Mouse (Mus musculus) midbrain, embryonic 15.5 days (tissue): ENCODE data around the gene Cd300lf. TPM values are rescaled to one million over a fixed set of nuclear protein-coding genes. Genes with fewer than 3 reads are reported as not detected.

ENCODE experiments used
- ATAC-seq: fragments of 200-750 bp; cut with Nextera tagmentation; replicated peaks from 2 replicates; pipeline ENCODE4 v1.8.0; 2017; ENCODE audit warnings: moderate TSS enrichment
- H3K27ac ChIP-seq: fragments of 300-500 bp; sonication (generic); 2 replicates; pipeline ENCODE4 v1.5.1; 2015; ENCODE audit warnings: mild to moderate bottlenecking, inconsistent platforms
- H3K27me3 ChIP-seq: fragments of 300-500 bp; sonication (generic); replicated peaks from 2 replicates; pipeline ENCODE4 v1.6.1; 2015; ENCODE audit warnings: inconsistent platforms
- H3K36me3 ChIP-seq: fragments of 300-500 bp; sonication (generic); replicated peaks from 2 replicates; pipeline ENCODE4 v1.6.1; 2015; ENCODE audit warnings: inconsistent platforms
- H3K4me1 ChIP-seq: fragments of 300-500 bp; sonication (generic); 2 replicates; pipeline ENCODE4 v1.6.1; 2015; ENCODE audit warnings: inconsistent platforms
- H3K4me2 ChIP-seq: fragments of 300-500 bp; sonication (generic); 2 replicates; pipeline ENCODE4 v1.6.1; 2015; ENCODE audit warnings: inconsistent platforms, mild to moderate bottlenecking, moderate library complexity
- H3K4me3 ChIP-seq: fragments of 300-500 bp; sonication (generic); 2 replicates; pipeline ENCODE4 v1.5.1; 2015; ENCODE audit warnings: mild to moderate bottlenecking, inconsistent platforms
- H3K9ac ChIP-seq: fragments of 300-500 bp; sonication (generic); 2 replicates; pipeline ENCODE4 v1.6.1; 2015; ENCODE audit warnings: mild to moderate bottlenecking, inconsistent platforms
- H3K9me3 ChIP-seq: fragments of 300-500 bp; sonication (generic); 2 replicates; pipeline ENCODE4 v1.6.1; 2016; ENCODE audit warnings: inconsistent platforms
- WGBS: fragments of 180-500 bp; shearing (Covaris S2); methylation state at CpG from one replicate; pipeline ENCODE4 v1.1.7; 2015; ENCODE audit warnings: mixed read lengths; 5-methylcytosine and 5-hydroxymethylcytosine counted together
- polyA plus RNA-seq: library from polyadenylated mRNA; unstranded; fragments of >200 nt; fragmentation: Nextera tagmentation; extraction: Ambion mirVana; gene quantifications from 2 replicates; pipeline ENCODE4 v1.2.1, GENCODE M21; 2015

Gene Cd300lf
- polyA plus RNA-seq, 1 experiment from 2014 or later, result 0.27 TPM

- no peak overlapping the region for H3K4me2 ChIP-seq
- no peak for ATAC-seq
- H3K9me3 ChIP-seq, result no peaks in the 10 kb centered on the region
- H3K27ac ChIP-seq, result no peak overlapping the region
- WGBS, result 82% methylated on average over 8 of the region's 8 CpGs
- H3K36me3 ChIP-seq, result no peaks in the 10 kb centered on the region
- H3K4me3 ChIP-seq, result no peak overlapping the region
- peaks cover 32% of the 10 kb centered on the region for H3K27me3 ChIP-seq
- H3K4me1 ChIP-seq, result peaks cover 29% of the 10 kb centered on the region
- no peak overlapping the region for H3K9ac ChIP-seq
Measured at GRCm38 (mm10) chr11:115167631-115168249, 33.9 kb upstream of the Cd300lf start.

DNA sequence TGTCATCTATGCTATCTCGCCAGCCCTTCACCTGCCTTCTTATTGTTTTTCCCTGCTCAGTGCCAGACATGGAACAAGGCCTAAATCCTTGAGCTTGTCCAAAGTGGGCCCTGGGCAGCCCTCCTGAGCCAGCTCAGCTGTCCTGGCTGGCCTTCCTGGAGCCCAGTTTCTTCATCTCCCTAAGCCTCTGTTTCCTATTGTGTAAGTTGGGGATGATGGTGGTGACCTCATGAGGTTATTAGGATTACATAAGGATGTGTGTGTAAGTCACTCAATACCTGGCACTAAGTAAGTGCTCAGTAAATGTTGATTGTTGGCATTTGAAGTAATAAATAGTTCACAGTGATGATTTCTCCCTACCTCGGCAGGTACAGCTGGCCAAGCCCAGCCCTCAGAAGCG lies 33.0 kb upstream of the Cd300lf start:
- ATAC-seq, result no peak
- Histone ChIP-seq H3K4me3 (no peak overlapping the region), H3K9me3 (no peaks in the 10 kb centered on the region), H3K36me3 (no peaks in the 10 kb centered on the region), H3K27ac (no peak overlapping the region), H3K9ac (no peak overlapping the region), H3K4me1 (peaks cover 27% of the 10 kb centered on the region), H3K27me3 (peaks cover 42% of the 10 kb centered on the region), H3K4me2 (no peak overlapping the region)
- 94% methylated on average over 3 of the region's 3 CpGs for WGBS

- Histone ChIP-seq H3K9me3 (no peaks in the 10 kb centered on the region), H3K27me3 (peaks cover 51% of the 10 kb centered on the region), H3K36me3 (no peaks in the 10 kb centered on the region), H3K27ac (no peak overlapping the region), H3K4me2 (peak overlapping the region; percentile 67), H3K4me3 (peak overlapping the region; percentile 50), H3K4me1 (peaks cover 27% of the 10 kb centered on the region), H3K9ac (peak overlapping the region; percentile 44; the same call in 1 of the 2 replicates)
- no peak for ATAC-seq
- 0% methylated on average over 9 of the region's 9 CpGs for WGBS
Measured at GRCm38 (mm10) chr11:115164976-115165374, 31.2 kb upstream of the Cd300lf start.

DNA sequence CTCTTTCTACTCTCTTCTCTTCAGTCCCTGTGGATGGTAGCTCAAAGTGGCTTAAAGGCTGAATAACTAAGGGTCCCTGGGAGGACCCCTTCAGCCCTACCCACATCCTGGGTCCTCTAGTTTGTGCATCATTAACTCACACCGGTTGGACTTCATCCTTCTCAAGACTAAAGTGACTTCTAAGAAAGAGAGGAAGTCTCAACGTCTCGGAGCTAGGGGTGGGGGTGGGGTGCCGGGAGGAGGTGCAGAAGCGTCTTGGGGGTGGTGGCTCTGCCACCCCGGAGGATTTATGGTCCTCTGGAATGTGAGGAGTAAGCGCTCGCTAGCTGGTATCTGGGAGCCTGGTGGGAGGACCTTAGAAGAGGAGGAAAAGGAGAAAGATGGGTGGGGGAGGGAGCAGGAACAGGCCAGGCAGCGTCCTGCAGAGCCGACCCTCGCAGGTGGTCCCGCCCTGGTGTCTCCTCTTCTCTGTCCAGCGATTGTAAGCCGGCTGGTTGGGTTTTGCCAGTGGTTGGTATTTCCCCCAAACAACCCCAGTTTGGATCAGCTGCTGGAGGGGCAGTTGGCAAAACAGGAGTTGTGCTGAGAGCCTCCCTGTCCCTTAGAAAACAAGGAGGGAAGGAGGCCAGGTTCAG lies 30.7 kb upstream of the Cd300lf start:
- ATAC-seq, result no peak
- no peaks in the 10 kb centered on the region for H3K36me3 ChIP-seq
- no peaks in the 10 kb centered on the region for H3K9me3 ChIP-seq
- peak overlapping the region; percentile 44; the same call in 1 of the 2 replicates for H3K9ac ChIP-seq
- H3K4me2 ChIP-seq, result peak overlapping the region; percentile 67
- H3K4me1 ChIP-seq, result peaks cover 27% of the 10 kb centered on the region
- peak overlapping the region; percentile 50 for H3K4me3 ChIP-seq
- 1% methylated on average over 14 of the region's 14 CpGs for WGBS
- peaks cover 51% of the 10 kb centered on the region for H3K27me3 ChIP-seq
- no peak overlapping the region for H3K27ac ChIP-seq

- H3K36me3 ChIP-seq, result no peaks in the 10 kb centered on the region
- peaks cover 27% of the 10 kb centered on the region for H3K4me1 ChIP-seq
- under 1% methylated on average over 47 of the region's 47 CpGs for WGBS
- H3K9ac ChIP-seq, result peak overlapping the region; percentile 44
- H3K4me2 ChIP-seq, result peak overlapping the region; percentile 67
- H3K9me3 ChIP-seq, result no peaks in the 10 kb centered on the region
- ATAC-seq, result peak; percentile 47
- H3K27ac ChIP-seq, result peak overlapping the region; percentile 36; the same call in 1 of the 2 replicates
- H3K4me3 ChIP-seq, result peak overlapping the region; percentile 50
- peaks cover 51% of the 10 kb centered on the region for H3K27me3 ChIP-seq
Measured at GRCm38 (mm10) chr11:115163568-115164150, 29.9 kb upstream of the Cd300lf start.

DNA sequence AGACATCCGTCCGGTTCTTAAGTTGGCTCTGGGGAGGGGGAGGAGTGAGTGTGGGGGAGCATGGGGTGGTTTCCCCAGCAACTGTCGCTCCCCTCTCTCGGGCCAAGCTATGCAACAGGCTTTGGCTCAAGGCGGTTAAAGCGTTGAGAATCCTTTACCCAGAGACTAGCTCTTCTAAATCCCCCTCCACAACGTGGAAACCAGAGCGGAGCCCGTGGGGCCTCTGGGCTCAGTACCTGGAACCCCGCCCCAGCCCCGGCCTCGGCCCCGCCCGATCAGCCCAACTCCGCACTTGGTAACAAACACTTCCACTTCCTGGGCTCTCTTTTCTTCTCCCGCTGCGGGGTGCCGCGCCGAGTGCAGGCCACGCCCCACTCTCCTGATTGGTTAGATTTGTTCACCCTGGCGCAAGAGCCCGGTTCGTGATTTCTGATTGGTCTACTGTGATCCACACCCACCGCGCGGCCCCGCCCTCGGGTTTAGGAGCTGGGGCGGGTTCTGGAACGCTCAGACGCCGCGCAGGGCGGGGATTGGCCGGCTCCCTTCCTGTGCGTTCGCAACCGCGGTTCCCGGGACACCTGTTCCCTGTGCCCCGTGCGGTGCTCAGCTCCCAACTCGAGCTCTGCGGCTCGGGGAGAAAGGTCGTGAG lies 29.2 kb upstream of the Cd300lf start, which contains the start of gene Slc9a3r1:
Gene Slc9a3r1, plus strand, starts transcription at position 510 of the 649 bp plus-strand sequence.
- no peaks in the 10 kb centered on the region for H3K9me3 ChIP-seq
- peaks cover 28% of the 10 kb centered on the region for H3K4me1 ChIP-seq
- H3K4me2 ChIP-seq, result peak within 1 kb of the TSS; percentile 67
- WGBS, result under 1% methylated on average over 47 of the region's 47 CpGs
- peak within 1 kb of the TSS; percentile 36; the same call in 1 of the 2 replicates for H3K27ac ChIP-seq
- peak within 1 kb of the TSS; percentile 50 for H3K4me3 ChIP-seq
- peaks cover 51% of the 10 kb centered on the region for H3K27me3 ChIP-seq
- peak; percentile 92 for ATAC-seq
- no peaks in the 10 kb centered on the region for H3K36me3 ChIP-seq
- peak within 1 kb of the TSS; percentile 44 for H3K9ac ChIP-seq

DNA sequence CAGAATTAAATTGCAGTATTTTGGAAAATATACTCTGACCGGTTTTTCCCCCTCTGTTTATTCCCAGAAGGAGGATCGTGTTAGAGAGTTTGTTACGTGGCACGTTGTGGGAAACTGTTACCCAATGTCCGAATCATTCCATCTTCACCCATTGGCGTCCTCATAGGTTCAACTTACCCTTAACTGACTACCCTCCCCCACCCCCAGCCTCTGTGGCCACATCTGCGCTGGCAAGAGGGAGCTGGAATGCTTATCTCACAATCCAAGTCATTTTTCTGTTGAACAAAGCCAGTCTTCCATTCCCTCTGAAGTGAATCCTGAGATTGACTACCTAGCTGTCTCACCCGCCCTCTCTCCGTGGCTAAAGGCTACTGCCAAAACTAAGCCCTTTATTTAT lies 28.4 kb upstream of the Cd300lf start:
- Histone ChIP-seq H3K4me1 (peaks cover 29% of the 10 kb centered on the region), H3K9me3 (no peaks in the 10 kb centered on the region), H3K27me3 (peaks cover 51% of the 10 kb centered on the region), H3K36me3 (no peaks in the 10 kb centered on the region), H3K9ac (no peak overlapping the region), H3K27ac (no peak overlapping the region), H3K4me2 (peak overlapping the region; percentile 67; the same call in 1 of the 2 replicates), H3K4me3 (no peak overlapping the region)
- WGBS, result 25% methylated on average over 9 of the region's 9 CpGs
- ATAC-seq, result no peak

- 67% methylated on average over 9 of the region's 9 CpGs for WGBS
- ATAC-seq, result no peak
- H3K4me2 ChIP-seq, result no peak overlapping the region
- peaks cover 53% of the 10 kb centered on the region for H3K27me3 ChIP-seq
- peaks cover 29% of the 10 kb centered on the region for H3K4me1 ChIP-seq
- no peak overlapping the region for H3K27ac ChIP-seq
- no peaks in the 10 kb centered on the region for H3K9me3 ChIP-seq
- no peak overlapping the region for H3K4me3 ChIP-seq
- no peak overlapping the region for H3K9ac ChIP-seq
- no peaks in the 10 kb centered on the region for H3K36me3 ChIP-seq
Measured at GRCm38 (mm10) chr11:115161578-115162204, 27.9 kb upstream of the Cd300lf start.

- Histone ChIP-seq H3K4me1 (peaks cover 29% of the 10 kb centered on the region), H3K36me3 (no peaks in the 10 kb centered on the region), H3K27me3 (peaks cover 56% of the 10 kb centered on the region), H3K27ac (no peak overlapping the region), H3K9me3 (no peaks in the 10 kb centered on the region), H3K4me2 (no peak overlapping the region), H3K9ac (no peak overlapping the region), H3K4me3 (no peak overlapping the region)
- ATAC-seq, result no peak
- WGBS, result 31% methylated on average over 10 of the region's 10 CpGs
Measured at GRCm38 (mm10) chr11:115160883-115161577, 27.2 kb upstream of the Cd300lf start.

- no peak overlapping the region for H3K4me2 ChIP-seq
- H3K27ac ChIP-seq, result no peak overlapping the region
- no peak for ATAC-seq
- H3K36me3 ChIP-seq, result no peaks in the 10 kb centered on the region
- H3K4me3 ChIP-seq, result no peak overlapping the region
- peaks cover 29% of the 10 kb centered on the region for H3K4me1 ChIP-seq
- 43% methylated on average over 11 of the region's 11 CpGs for WGBS
- H3K9ac ChIP-seq, result no peak overlapping the region
- H3K9me3 ChIP-seq, result no peaks in the 10 kb centered on the region
- peaks cover 57% of the 10 kb centered on the region for H3K27me3 ChIP-seq
Measured at GRCm38 (mm10) chr11:115160016-115160797, 26.4 kb upstream of the Cd300lf start.
